Mouse (Mus musculus): ENCODE data around the gene Myo19. TPM values are rescaled to one million over a fixed set of nuclear protein-coding genes. Genes with fewer than 3 reads are reported as not detected.

Myo19 gene
- polyA plus RNA-seq (2015; fragmentation: Nextera tagmentation; extraction: Ambion mirVana) = 9.5 and 9.7 TPM in 2 replicates

DNA sequence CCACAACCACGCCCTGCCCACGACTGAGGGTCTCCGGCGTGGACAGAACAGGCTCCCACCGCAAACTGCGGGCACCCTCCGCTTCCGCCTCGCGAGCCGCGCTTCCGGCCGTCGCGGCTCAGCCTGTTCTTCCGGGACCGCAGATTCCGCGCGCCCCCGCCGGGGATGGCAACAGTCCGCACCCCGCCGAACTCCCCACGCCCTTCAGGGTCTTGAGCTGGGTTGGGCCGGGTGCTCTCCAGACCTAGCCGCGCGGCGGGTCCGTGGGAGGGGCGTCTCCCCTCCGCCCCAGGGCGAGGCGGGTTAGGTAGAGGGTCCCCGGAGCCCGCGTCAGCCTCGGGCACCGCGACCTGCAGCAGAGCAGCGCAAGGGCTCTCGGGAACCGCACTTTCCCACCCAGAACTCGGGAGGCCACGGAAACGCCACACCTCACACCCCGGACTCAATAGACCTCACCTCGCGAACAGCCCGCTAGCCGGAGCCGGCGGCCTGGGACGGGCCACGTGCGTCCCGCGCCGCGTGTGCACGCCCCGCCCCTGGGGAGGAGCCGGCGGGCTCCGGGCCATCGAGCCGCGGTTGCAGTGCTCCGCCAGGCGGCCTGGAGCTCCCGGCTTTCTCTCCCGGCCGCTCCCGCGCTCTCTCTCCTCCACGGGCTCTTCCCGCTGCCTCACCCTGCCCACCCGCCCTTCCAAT, at the start of gene Myo19, which contains the start of gene Pigw:
Gene Myo19 (plus strand): TSS at position 377 of the 693 bp plus-strand sequence.
Gene Pigw (minus strand): TSS at position 514 of the 693 bp plus-strand sequence.
- peak; percentile 95 for ATAC-seq (ENCODE audit: low FRiP score, low read depth)
- no peaks in the 10 kb centered on the region for H3K9me3 ChIP-seq
- peaks cover 17% of the 10 kb centered on the region for H3K4me1 ChIP-seq
- H3K36me3 ChIP-seq = peaks cover 33% of the 10 kb centered on the region
- H3K9ac ChIP-seq = peak within 1 kb of the TSS; percentile 81
- H3K27ac ChIP-seq = peak within 1 kb of the TSS; percentile 92
- under 1% methylated on average over 77 of the region's 81 CpGs for WGBS
- H3K4me2 ChIP-seq (replicated peaks) = peak within 1 kb of the TSS; percentile 86
- peak within 1 kb of the TSS; percentile 81 for H3K4me3 ChIP-seq
- no peaks in the 10 kb centered on the region for H3K27me3 ChIP-seq

DNA sequence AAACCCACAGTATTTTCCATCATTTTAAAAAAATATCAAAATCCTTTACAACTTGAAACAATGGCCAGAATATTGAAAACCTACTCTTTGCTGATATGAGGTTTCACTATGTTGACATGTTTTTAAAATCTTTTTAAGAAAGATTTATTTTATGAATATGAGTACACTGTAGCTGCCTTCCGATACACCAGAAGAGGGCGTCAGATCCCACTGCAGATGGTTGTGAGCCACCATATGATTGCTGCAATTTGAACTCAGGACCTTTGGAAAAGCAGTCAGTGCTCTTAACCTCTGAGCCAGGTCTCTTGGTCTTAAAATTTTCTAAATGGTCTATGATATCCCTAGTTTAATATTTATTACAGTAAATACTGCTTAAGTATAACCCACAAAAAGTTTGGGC, 40.6 kb upstream of the Myo19 start:
- Histone ChIP-seq H3K4me1 (no peaks in the 10 kb centered on the region), H3K27me3 (no peaks in the 10 kb centered on the region), H3K27ac (no peak overlapping the region), H3K4me2 (replicated peaks) (no peak overlapping the region), H3K4me3 (no peak overlapping the region), H3K36me3 (peaks cover 72% of the 10 kb centered on the region), H3K9ac (no peak overlapping the region), H3K9me3 (no peaks in the 10 kb centered on the region)
- no peak for ATAC-seq (ENCODE audit: low FRiP score, low read depth)
- 93% methylated on average over 2 of the region's 2 CpGs for WGBS

DNA sequence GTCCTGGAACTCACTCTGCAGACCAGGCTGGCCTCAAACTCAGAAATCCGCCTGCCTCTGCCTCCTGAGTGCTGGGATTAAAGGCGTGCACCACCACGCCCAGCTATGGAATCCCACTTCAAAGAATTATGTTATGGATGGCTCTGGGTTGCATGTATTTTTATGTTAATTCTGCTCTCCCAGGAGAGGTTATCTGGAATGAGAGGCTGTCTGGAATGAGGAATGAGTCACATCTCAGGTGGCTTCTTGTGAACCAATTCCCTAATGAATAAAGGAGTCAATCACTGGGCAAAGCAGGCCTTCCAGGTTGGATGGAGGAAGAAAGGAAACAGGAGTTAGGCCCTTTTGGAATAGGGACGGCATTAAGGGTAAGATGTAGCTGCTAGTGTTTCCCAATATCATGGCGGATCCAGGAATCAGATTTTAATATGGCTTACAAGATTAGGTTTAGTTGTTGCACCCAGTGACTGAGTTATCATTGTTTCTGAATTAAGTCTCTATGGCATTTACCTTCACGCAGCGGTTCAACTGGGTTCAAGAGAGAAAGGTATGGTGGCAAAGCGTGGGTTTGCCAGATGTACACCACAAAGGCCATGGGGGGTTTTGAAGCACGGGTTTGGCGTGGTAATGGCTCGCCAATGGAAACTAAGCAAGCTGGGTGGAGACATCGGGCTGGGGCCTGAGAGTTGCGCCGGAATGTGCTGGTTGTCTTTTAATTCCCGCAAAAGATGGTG, 33.0 kb upstream of the Myo19 start:
- Histone ChIP-seq H3K4me1 (no peaks in the 10 kb centered on the region), H3K4me2 (replicated peaks) (no peak overlapping the region), H3K27ac (no peak overlapping the region), H3K4me3 (no peak overlapping the region), H3K27me3 (no peaks in the 10 kb centered on the region), H3K9me3 (no peaks in the 10 kb centered on the region), H3K9ac (no peak overlapping the region), H3K36me3 (peaks cover 55% of the 10 kb centered on the region)
- no peak for ATAC-seq (ENCODE audit: low FRiP score, low read depth)
- WGBS = 95% methylated on average over 15 of the region's 15 CpGs

DNA sequence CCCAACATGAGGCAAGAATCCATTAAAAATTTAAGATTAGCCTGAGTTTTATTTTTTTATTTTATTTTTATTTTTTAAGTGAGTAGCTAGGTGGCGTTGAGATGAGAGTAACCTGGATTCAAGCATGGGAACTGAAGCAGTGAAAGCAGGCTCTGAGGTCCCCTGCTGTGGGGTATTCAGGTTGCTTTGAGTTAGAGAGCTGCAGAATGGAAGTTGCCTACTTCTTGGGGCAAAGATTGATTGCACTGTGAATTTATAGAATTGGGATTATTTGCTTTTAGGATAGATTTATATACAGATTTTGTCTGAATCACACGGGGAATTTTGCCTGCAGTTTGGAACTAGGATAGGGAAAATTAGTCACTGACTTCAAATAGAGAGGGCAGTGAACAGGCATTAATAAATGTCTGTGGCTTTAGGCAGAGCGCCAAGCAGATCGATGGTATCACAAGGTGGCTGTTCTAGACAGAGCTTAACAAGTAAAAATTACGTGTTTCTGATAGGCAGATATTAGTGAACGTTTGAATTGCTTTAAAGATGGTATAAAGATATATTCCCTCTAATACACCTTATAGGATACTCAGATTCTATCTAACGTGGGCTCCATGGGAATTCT, 32.4 kb upstream of the Myo19 start:
- no peak overlapping the region for H3K27ac ChIP-seq
- peaks cover 60% of the 10 kb centered on the region for H3K36me3 ChIP-seq
- H3K4me3 ChIP-seq = no peak overlapping the region
- H3K9ac ChIP-seq = no peak overlapping the region
- ATAC-seq (ENCODE audit: low FRiP score, low read depth) = no peak
- WGBS = 85% methylated on average over 7 of the region's 7 CpGs
- no peak overlapping the region for H3K4me2 ChIP-seq (replicated peaks)
- no peaks in the 10 kb centered on the region for H3K4me1 ChIP-seq
- H3K27me3 ChIP-seq = no peaks in the 10 kb centered on the region
- H3K9me3 ChIP-seq = no peaks in the 10 kb centered on the region

DNA sequence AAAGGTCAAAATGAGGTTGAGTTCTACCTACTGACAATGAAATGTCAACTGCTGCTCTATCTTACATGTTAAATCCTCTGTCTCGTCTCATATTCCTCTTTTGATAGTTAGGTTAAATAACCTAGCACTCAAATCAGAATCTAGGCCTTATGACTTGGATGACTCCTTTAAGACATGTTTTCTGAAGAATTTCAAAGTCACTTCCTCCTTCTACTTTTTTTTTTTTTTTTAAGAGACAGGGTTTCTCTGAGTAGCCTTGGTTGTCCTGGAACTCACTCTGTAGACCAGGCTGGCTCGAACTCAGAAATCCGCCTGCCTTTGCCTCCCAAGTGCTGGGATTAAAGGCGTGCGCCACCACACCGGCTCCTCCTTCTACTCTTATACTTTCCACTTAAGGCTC, 24.7 kb upstream of the Myo19 start:
- Histone ChIP-seq H3K4me3 (no peak overlapping the region), H3K36me3 (peaks cover 71% of the 10 kb centered on the region), H3K4me1 (no peaks in the 10 kb centered on the region), H3K9me3 (no peaks in the 10 kb centered on the region), H3K4me2 (replicated peaks) (no peak overlapping the region), H3K9ac (no peak overlapping the region), H3K27ac (no peak overlapping the region), H3K27me3 (no peaks in the 10 kb centered on the region)
- no peak for ATAC-seq (ENCODE audit: low FRiP score, low read depth)
- WGBS = 92% methylated on average over 6 of the region's 6 CpGs

DNA sequence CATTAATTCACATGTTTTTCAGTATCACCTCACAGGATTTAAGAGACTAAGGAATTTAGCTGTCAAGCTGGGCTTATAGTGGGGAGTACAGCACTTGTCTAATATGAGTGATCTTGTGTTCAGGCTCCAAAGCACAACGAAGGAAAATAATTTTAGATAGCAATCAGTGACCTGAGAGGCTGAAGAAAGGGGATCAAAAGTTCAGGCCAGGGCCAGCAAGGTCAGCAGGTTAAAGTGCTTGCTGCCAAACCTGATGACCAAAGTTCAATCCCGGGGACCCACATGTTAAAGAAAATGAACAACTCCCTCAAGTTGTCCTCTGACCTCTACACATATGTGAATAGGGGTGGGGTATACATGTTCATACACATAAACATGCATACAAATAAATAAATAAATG, 14.7 kb upstream of the Myo19 start:
- H3K36me3 ChIP-seq = peaks cover 33% of the 10 kb centered on the region
- H3K4me1 ChIP-seq = peaks cover 22% of the 10 kb centered on the region
- no peak for ATAC-seq (ENCODE audit: low FRiP score, low read depth)
- H3K27me3 ChIP-seq = no peaks in the 10 kb centered on the region
- no peak overlapping the region for H3K4me3 ChIP-seq
- no peak overlapping the region for H3K9ac ChIP-seq
- no peaks in the 10 kb centered on the region for H3K9me3 ChIP-seq
- 63% methylated on average over 2 of the region's 2 CpGs for WGBS
- no peak overlapping the region for H3K27ac ChIP-seq
- H3K4me2 ChIP-seq (replicated peaks) = no peak overlapping the region

DNA sequence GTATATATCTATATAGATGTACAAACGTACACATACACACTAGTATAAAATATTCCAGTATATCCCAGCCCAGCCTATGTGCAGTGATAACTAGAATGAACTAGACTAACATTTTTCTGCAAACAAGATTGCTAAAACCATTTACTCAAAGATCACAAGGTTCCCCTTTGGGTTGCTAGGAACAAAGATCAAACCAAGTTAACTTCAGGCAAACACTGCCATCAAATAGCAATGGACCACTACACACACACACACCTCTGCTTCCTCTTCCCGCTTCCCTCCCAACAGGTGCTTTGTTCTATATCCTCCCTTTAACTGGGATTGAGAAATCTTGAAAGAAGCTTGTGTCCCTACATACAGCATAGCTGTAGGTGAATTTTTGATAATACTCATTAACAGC, 12.4 kb upstream of the Myo19 start:
- Histone ChIP-seq H3K36me3 (peaks cover 14% of the 10 kb centered on the region; the same call in 1 of the 2 replicates), H3K9ac (no peak overlapping the region), H3K9me3 (no peaks in the 10 kb centered on the region), H3K27me3 (no peaks in the 10 kb centered on the region), H3K4me1 (peaks cover 24% of the 10 kb centered on the region), H3K4me2 (replicated peaks) (peak overlapping the region; percentile 19; the same call in 1 of the 2 replicates), H3K27ac (no peak overlapping the region), H3K4me3 (no peak overlapping the region)
- no peak for ATAC-seq (ENCODE audit: low FRiP score, low read depth)
- WGBS = 93% methylated on average over 2 of the region's 2 CpGs

DNA sequence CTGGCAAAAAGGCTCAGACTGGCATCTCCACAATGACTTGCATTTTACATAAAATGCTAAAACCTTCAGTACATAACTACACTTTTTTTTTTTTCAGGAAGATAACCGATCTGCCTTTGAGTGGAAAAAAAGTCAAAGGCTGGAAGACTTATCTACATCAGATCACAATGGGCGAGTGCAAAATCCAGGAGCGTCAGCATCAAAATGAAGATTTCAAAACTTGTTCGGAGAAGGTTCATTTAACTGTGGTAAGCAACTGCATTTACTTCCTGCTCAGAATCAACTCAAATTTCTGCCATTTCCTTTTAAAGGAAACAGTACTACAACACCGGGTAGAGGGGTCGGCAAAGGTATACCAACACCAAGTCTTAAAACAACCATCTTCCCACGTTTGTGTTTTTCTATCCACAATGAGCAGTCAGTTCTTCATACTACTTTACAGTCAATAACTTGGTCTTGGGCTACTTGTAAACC, 11.1 kb upstream of the Myo19 start:
- Histone ChIP-seq H3K27ac (peak overlapping the region; percentile 92; the same call in 1 of the 2 replicates), H3K27me3 (no peaks in the 10 kb centered on the region), H3K4me2 (replicated peaks) (peak overlapping the region; percentile 91), H3K9me3 (no peaks in the 10 kb centered on the region), H3K4me3 (peak overlapping the region; percentile 98), H3K9ac (peak overlapping the region; percentile 97), H3K4me1 (peaks cover 24% of the 10 kb centered on the region), H3K36me3 (0 out of 2 replicates have a peak, but pooled peaks cover 6% of the 10 kb centered on the region)
- ATAC-seq (ENCODE audit: low FRiP score, low read depth) = no peak
- WGBS = 14% methylated on average over 7 of the region's 7 CpGs

DNA sequence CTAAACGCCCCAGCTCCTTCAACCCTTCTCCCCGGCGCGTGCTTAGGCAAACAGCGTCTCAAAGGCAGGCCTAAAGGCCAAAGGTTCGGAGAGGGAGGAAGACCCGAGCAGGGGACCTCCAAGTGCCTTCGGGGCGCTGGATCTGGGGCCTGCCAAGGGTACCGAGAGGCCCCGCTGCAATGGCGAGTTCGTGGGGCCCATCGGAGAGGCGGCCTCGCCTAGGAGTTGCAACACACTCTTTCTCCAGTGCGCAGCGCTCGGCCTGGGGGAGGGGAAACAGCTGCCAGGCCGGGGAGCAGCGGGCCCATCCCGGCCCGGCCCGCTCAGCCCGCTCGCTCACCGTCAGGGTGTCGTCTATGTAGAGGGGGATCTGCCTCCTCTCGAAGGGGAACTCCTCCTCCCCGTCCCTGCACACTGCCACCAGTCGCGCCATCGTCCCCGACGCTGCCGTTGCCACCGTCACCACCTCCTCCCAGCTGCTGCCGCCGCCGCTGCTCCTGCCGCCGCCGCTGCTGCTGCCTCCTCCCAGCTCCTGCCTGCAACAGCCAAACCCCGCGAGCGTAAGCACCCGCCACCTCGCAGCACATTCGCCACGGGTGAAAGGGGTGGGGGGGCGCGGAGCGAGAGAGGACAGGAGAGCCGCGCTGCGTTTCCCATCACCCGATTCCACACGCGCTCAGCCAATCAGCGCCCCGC, 10.3 kb upstream of the Myo19 start:
- Histone ChIP-seq H3K9me3 (no peaks in the 10 kb centered on the region), H3K4me1 (peaks cover 24% of the 10 kb centered on the region), H3K4me3 (peak overlapping the region; percentile 98), H3K4me2 (replicated peaks) (peak overlapping the region; percentile 91), H3K9ac (peak overlapping the region; percentile 97), H3K36me3 (0 out of 2 replicates have a peak, but pooled peaks cover 2% of the 10 kb centered on the region), H3K27ac (peak overlapping the region; percentile 92), H3K27me3 (no peaks in the 10 kb centered on the region)
- peak; percentile 83 for ATAC-seq (ENCODE audit: low FRiP score, low read depth)
- under 1% methylated on average over 43 of the region's 61 CpGs for WGBS

DNA sequence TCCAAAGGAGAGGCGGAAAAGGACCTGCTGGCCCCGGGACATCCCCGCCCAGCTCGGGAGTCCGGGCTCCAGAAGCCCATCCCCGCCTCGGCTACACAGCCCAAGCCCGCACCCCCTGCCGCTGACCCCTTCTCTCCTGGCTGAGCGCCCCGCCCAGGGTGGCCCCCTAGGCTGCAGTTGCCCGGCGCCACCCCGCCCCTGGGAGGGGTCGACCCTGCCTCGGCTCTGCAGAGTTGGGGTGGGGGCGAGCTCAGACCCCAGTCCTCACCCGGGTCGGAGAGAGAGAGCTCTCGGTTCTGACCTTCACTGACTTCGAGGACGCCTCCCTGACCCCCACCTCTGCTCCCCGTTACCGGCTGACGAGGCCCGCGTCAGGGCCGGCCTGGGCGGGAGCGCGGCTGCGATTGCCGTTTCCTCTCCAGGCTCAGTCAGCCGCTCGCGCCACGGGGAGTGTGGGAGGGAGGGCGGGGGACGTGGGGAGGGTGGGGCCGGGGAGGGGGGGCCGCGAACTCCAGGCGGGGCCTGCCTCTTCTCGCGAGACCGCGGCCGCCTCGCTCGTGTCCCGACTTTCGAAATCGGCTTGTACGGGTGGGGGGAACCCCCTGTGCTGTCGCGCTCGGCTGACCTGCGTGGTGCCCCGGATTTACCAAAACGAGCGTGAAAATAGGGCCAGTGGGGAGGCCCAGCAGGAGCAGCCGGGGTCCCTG, 9.5 kb upstream of the Myo19 start, which contains the start of gene Ggnbp2:
Gene Ggnbp2 (minus strand): TSS at position 481 of the 707 bp plus-strand sequence.
- Histone ChIP-seq H3K36me3 (0 out of 2 replicates have a peak, but pooled peaks cover 2% of the 10 kb centered on the region), H3K4me1 (peaks cover 24% of the 10 kb centered on the region), H3K9ac (peak within 1 kb of the TSS; percentile 97), H3K4me3 (peak within 1 kb of the TSS; percentile 98), H3K27ac (peak within 1 kb of the TSS; percentile 98), H3K4me2 (replicated peaks) (peak within 1 kb of the TSS; percentile 91), H3K9me3 (no peaks in the 10 kb centered on the region), H3K27me3 (no peaks in the 10 kb centered on the region)
- WGBS = under 1% methylated on average over 38 of the region's 62 CpGs
- ATAC-seq (ENCODE audit: low FRiP score, low read depth) = peak; percentile 89

DNA sequence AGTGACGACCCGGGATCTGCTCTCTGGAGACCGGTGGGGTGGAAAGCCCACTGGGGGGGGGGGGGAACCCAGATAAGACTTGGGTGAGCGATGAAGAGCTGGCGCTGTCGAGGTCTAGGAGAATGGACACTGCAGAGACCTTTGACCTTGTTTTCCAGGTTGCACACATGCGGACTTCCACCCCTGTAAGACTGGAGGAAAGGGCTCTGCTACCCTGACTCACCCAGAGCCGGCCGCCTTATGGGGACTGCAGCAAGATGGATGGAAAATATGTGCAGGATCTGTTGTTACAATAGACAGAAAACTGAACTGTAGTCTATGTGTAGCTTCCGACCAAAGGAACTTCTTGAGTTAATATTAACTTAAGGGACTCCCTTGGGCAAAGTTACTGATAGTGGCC, 8.9 kb upstream of the Myo19 start:
- H3K9ac ChIP-seq = peak overlapping the region; percentile 92
- H3K27ac ChIP-seq = peak overlapping the region; percentile 98
- H3K4me1 ChIP-seq = peaks cover 24% of the 10 kb centered on the region
- WGBS = 1% methylated on average over 10 of the region's 10 CpGs
- H3K27me3 ChIP-seq = no peaks in the 10 kb centered on the region
- H3K9me3 ChIP-seq = no peaks in the 10 kb centered on the region
- H3K36me3 ChIP-seq = no peaks in the 10 kb centered on the region
- peak overlapping the region; percentile 67 for H3K4me2 ChIP-seq (replicated peaks)
- peak overlapping the region; percentile 98 for H3K4me3 ChIP-seq
- ATAC-seq (ENCODE audit: low FRiP score, low read depth) = peak; percentile 28

Data from limb, embryonic 13.5 days (tissue).